Mouse (Mus musculus): ENCODE data around the gene Bicra. TPM values are rescaled to one million over a fixed set of nuclear protein-coding genes. Genes with fewer than 3 reads are reported as not detected.

Bicra gene
- total and polyA plus RNA-seq, 3 experiments: 1.1 to 52.1 (median 52.1) TPM

- ATAC-seq (ENCODE audit: extremely low read depth, insufficient number of reproducible peaks, low FRiP score, poor library complexity, severe bottlenecking) (no peak), DNase-seq (ENCODE audit: low spot score) (no peak)
Measured at GRCm38 (mm10) chr7:16056459-16057135, 8.9 kb upstream of the Bicra start.

GRCm38 (mm10) chr7:16055665-16056064 lies 7.9 kb upstream of the Bicra start:
- DNase-seq (ENCODE audit: low spot score): no peak
- Histone ChIP-seq H3K4me3 (ENCODE audit: low read depth, low read length) (no peak overlapping the region), H3K36me3 (replicated peaks) (peaks cover 2% of the 10 kb centered on the region), H3K9me3 (replicated peaks) (no peaks in the 10 kb centered on the region), H3K4me1 (ENCODE audit: insufficient read depth, low read depth, low read length) (peaks cover 20% of the 10 kb centered on the region), H3K27me3 (ENCODE audit: insufficient read depth, low read length) (peaks cover 11% of the 10 kb centered on the region)
- TF ChIP-seq GATA1 (IDR thresholded peaks at IDR 0.05; ENCODE audit: borderline replicate concordance, low read length): no peak
- no peak for TF ChIP-seq GATA2 (IDR thresholded peaks at IDR 0.05; ENCODE audit: borderline replicate concordance, low read depth, low read length)
- no peak for ATAC-seq (ENCODE audit: extremely low read depth, insufficient number of reproducible peaks, low FRiP score, poor library complexity, severe bottlenecking)

More at GRCm38 (mm10) chr7:16056459-16057135, 8.9 kb upstream of the Bicra start:
- Histone ChIP-seq H3K36me3 (replicated peaks) (no peaks in the 10 kb centered on the region), H3K4me3 (ENCODE audit: low read depth, low read length) (no peak overlapping the region), H3K9me3 (replicated peaks) (peaks cover 4% of the 10 kb centered on the region; the same call in 1 of the 2 replicates), H3K27me3 (ENCODE audit: insufficient read depth, low read length) (peaks cover 11% of the 10 kb centered on the region), H3K4me1 (ENCODE audit: insufficient read depth, low read depth, low read length) (peaks cover 14% of the 10 kb centered on the region)
- TF ChIP-seq GATA1 (IDR thresholded peaks at IDR 0.05; ENCODE audit: borderline replicate concordance, low read length) (no peak), CTCF (IDR thresholded peaks at IDR 0.05; ENCODE audit: low read depth, low read length) (no peak), POLR2AphosphoS5 (IDR thresholded peaks at IDR 0.05; ENCODE audit: insufficient replicate concordance, low read depth, low read length) (no peak), GATA2 (IDR thresholded peaks at IDR 0.05; ENCODE audit: borderline replicate concordance, low read depth, low read length) (no peak), TAL1 (conservative IDR thresholded peaks at IDR 0.05; ENCODE audit: low read depth, low read length) (no peak)

DNA sequence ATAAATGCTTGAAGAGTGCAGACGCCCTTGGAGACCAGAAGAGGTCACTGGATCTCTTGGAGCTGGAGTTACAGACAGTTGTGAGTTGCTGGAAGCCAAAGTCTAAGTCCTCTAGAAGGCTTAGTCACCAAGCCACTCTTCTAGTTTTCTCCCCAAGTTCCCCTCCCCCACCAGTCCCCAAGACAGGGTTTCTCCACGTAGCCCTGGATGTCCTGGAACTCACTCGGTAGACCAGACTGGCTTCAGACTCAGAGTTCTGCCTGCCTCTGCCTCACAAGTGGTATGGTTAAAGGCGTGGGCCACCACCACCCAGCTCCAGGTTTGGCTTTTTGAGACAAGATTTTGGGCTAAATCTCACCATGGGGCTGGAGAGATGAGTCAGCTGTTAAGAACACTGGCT lies 7.2 kb upstream of the Bicra start:
- no peak overlapping the region for H3K4me3 ChIP-seq (ENCODE audit: low read depth, low read length)
- peaks cover 27% of the 10 kb centered on the region for H3K4me1 ChIP-seq (ENCODE audit: insufficient read depth, low read depth, low read length)
- DNase-seq (ENCODE audit: low spot score): no peak
- H3K36me3 ChIP-seq (replicated peaks): peaks cover 6% of the 10 kb centered on the region
- peaks cover 11% of the 10 kb centered on the region for H3K27me3 ChIP-seq (ENCODE audit: insufficient read depth, low read length)
- TF ChIP-seq GATA2 (IDR thresholded peaks at IDR 0.05; ENCODE audit: borderline replicate concordance, low read depth, low read length) (no peak), POLR2AphosphoS5 (IDR thresholded peaks at IDR 0.05; ENCODE audit: insufficient replicate concordance, low read depth, low read length) (no peak), CTCF (IDR thresholded peaks at IDR 0.05; ENCODE audit: low read depth, low read length) (no peak), GATA1 (IDR thresholded peaks at IDR 0.05; ENCODE audit: borderline replicate concordance, low read length) (no peak)
- ATAC-seq (ENCODE audit: extremely low read depth, insufficient number of reproducible peaks, low FRiP score, poor library complexity, severe bottlenecking): no peak
- no peaks in the 10 kb centered on the region for H3K9me3 ChIP-seq (replicated peaks)

DNA sequence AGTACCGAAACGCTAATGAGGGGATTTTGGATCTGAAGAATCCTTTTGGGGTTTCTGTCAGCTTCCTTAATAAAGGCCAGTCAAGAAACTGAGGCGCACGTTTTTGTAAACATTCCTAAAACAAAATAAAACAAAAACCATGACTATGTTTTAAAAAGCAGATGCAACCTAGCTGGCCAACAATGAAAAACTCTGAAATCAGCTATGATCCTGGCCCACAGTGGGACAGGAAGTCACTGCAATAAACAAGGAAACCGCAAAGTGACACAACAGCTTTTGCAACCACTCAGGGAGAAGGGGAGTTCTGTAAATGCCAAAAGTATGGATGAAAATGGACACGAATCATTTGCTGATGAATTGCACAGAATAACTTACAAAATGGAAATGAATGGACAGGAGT lies 5.4 kb upstream of the Bicra start:
- no peak for TF ChIP-seq CTCF (IDR thresholded peaks at IDR 0.05; ENCODE audit: low read depth, low read length)
- no peak for TF ChIP-seq TAL1 (conservative IDR thresholded peaks at IDR 0.05; ENCODE audit: low read depth, low read length)
- Histone ChIP-seq H3K36me3 (replicated peaks) (peaks cover 8% of the 10 kb centered on the region), H3K27me3 (ENCODE audit: insufficient read depth, low read length) (peaks cover 8% of the 10 kb centered on the region), H3K4me1 (ENCODE audit: insufficient read depth, low read depth, low read length) (peaks cover 43% of the 10 kb centered on the region), H3K9me3 (replicated peaks) (no peaks in the 10 kb centered on the region), H3K4me3 (ENCODE audit: low read depth, low read length) (peak overlapping the region; percentile 71; the same call in 1 of the 2 replicates)
- DNase-seq (ENCODE audit: low spot score) (peak; percentile 46), ATAC-seq (ENCODE audit: extremely low read depth, insufficient number of reproducible peaks, low FRiP score, poor library complexity, severe bottlenecking) (no peak)

GRCm38 (mm10) chr7:16052684-16053083 lies 5.0 kb upstream of the Bicra start:
- DNase-seq (ENCODE audit: low spot score): peak; percentile 91

DNA sequence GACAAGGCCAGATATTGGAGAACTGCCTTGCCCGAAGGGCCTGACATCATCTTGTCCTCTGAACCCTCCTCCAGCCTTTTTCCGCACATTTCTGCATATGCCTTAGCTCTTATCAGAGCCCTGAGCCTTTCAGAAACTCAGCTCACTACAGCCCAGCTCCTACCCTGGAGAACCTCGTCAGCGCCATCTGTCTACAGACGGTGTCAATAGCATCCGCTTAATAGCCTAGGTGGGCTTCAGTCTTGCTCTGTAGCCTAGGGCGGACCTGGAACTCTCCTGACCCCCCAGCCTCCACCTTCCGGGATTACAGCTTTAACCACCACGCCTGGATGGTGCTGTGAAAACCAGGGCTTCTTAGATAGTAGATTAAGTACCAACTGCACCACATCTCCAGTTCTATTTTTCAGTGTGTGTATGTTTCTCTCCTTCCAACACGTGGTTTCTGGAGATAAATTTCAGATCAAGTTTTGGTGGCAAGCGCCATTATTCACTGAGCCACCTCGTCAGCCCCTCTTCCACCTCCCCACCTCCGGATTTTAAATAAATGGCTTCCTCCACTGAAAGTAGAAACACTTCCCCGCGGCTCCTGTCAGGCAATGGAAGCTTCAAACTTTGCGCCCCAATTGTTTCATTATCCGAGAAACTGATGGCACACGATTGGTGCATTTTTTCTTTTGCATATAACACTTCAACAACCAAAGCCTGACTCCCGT lies 4.3 kb upstream of the Bicra start:
- H3K4me1 ChIP-seq (ENCODE audit: insufficient read depth, low read depth, low read length): peaks cover 45% of the 10 kb centered on the region
- H3K27me3 ChIP-seq (ENCODE audit: insufficient read depth, low read length): peaks cover 2% of the 10 kb centered on the region; the same call in 1 of the 2 replicates
- H3K4me3 ChIP-seq (ENCODE audit: low read depth, low read length): peak overlapping the region; percentile 71
- H3K9me3 ChIP-seq (replicated peaks): no peaks in the 10 kb centered on the region
- TF ChIP-seq TAL1 (conservative IDR thresholded peaks at IDR 0.05; ENCODE audit: low read depth, low read length) (no peak), CTCF (IDR thresholded peaks at IDR 0.05; ENCODE audit: low read depth, low read length) (peak; percentile 60)
- H3K36me3 ChIP-seq (replicated peaks): peaks cover 8% of the 10 kb centered on the region
- DNase-seq (ENCODE audit: low spot score) (peak; percentile 56), ATAC-seq (ENCODE audit: extremely low read depth, insufficient number of reproducible peaks, low FRiP score, poor library complexity, severe bottlenecking) (0 out of 2 replicates have a peak, but pooled peaks have one; percentile 9)

More at GRCm38 (mm10) chr7:16052684-16053083, 5.0 kb upstream of the Bicra start:
- Histone ChIP-seq H3K27me3 (ENCODE audit: insufficient read depth, low read length) (peaks cover 6% of the 10 kb centered on the region; the same call in 1 of the 2 replicates), H3K36me3 (replicated peaks) (peaks cover 8% of the 10 kb centered on the region), H3K9me3 (replicated peaks) (no peaks in the 10 kb centered on the region), H3K4me3 (ENCODE audit: low read depth, low read length) (peak overlapping the region; percentile 71), H3K4me1 (ENCODE audit: insufficient read depth, low read depth, low read length) (peaks cover 43% of the 10 kb centered on the region)
- ATAC-seq (ENCODE audit: extremely low read depth, insufficient number of reproducible peaks, low FRiP score, poor library complexity, severe bottlenecking): peak; percentile 72
- TF ChIP-seq TAL1 (conservative IDR thresholded peaks at IDR 0.05; ENCODE audit: low read depth, low read length) (no peak), POLR2AphosphoS5 (IDR thresholded peaks at IDR 0.05; ENCODE audit: insufficient replicate concordance, low read depth, low read length) (no peak), GATA2 (IDR thresholded peaks at IDR 0.05; ENCODE audit: borderline replicate concordance, low read depth, low read length) (no peak), CTCF (IDR thresholded peaks at IDR 0.05; ENCODE audit: low read depth, low read length) (no peak), GATA1 (IDR thresholded peaks at IDR 0.05; ENCODE audit: borderline replicate concordance, low read length) (no peak)
